Mouse (Mus musculus) thymus, postnatal 10 days (tissue): ENCODE measurements around the gene Golph3l.

Source experiments
- DNase-seq, 2 experiments: peaks; one replicate each; pipeline ENCODE4 v3.0.0; 2021; ENCODE audit warnings: low spot score in 2 of 2

The Golph3l gene

GRCm38 (mm10) chr3:95655437-95655836, 66.7 kb downstream of the Golph3l start:
- no peak for DNase-seq

GRCm38 (mm10) chr3:95657108-95657507, 68.4 kb downstream of the Golph3l start:
- no peak for DNase-seq

DNA sequence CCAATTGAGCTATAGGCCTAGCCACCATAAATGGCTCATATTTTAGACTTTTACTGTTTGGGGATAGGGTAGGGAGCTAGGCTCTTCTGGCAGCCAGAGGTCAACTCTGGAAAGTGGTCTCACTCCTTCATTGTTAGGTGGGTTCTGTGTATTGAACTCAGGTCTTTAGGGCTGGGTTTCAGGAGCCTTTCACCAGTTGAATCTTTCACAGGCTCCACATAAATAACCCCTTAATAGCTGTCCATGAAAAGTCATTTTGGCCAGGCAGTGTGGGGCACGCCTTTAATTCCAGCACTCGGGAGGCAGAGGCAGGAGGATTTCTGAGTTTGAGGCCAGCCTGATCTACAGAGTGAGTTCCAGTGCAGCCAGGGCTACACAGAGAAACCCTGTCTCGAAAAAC, 69.0 kb downstream of the Golph3l start:
- DNase-seq, result no peak

GRCm38 (mm10) chr3:95658236-95658867, 69.6 kb downstream of the Golph3l start, which contains the start of gene Mcl1:
Mcl1 (plus strand) TSS chr3:95658788.
- peak; percentile 84 to 86 for DNase-seq

DNA sequence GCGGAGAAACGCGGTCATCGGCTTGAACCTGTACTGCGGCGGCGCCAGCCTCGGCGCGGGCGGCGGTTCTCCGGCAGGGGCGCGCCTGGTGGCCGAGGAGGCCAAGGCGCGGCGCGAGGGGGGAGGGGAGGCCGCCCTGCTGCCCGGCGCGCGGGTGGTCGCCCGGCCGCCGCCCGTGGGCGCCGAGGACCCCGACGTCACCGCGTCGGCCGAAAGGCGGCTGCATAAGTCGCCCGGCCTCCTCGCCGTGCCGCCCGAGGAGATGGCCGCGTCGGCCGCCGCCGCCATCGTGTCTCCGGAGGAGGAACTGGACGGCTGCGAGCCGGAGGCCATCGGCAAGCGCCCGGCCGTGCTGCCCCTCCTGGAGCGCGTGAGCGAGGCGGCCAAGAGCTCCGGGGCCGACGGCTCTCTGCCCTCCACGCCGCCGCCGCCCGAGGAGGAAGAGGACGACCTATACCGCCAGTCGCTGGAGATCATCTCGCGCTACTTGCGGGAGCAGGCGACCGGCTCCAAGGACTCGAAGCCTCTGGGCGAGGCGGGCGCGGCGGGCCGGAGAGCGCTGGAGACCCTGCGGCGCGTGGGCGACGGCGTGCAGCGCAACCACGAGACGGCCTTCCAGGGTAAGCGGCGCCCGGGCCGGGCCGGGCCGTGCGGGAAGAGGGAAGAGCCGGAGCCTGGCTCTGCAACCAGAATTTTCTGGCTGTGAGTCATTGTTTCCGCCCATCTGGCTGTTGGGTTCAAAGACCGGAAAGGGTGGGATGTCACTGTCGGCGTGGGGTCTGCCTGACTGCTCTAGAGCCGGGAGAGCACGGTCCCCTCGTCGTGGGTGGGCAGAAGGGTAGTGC, 70.4 kb downstream of the Golph3l start:
- peak; percentile 77 to 79 for DNase-seq

GRCm38 (mm10) chr3:95659948-95660347, 71.2 kb downstream of the Golph3l start:
- DNase-seq, result no peak

GRCm38 (mm10) chr3:95660788-95661478, 72.2 kb downstream of the Golph3l start:
- DNase-seq, result no peak

DNA sequence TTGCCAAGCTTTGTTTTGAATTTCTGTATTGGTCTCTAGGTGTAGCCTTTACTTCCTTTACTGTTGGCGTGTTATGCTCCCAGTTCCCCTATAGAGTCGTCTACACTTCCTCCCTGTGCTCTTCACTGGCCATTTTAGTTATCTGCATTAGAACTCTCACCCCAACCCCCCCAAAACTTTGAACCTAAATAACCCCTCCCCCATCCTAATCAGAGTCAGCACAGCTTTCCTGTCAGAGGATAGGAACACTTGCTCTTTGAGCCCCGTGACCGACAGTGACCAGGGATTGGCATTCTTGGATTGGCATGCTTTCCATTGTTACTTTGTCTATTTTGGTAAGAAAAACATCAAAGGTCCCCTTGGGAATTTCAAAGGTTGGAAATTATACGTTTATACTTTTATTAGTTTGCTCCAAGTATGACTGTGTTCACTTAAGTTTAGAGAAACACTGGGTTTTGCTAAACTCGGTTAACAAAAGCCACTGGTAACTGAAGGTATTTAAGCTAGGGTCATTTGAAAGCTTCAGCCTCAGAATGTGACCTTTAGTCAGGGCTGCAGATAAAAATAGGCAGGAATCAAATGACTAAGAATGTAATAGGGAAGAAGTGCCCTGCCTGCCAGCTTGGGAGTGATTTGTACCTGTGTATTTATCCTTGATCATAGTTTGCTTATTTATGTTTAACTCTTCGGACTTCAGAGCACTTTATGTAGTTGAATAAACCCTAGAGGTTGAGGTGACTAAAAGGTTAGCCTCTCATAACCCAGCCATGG, 73.4 kb downstream of the Golph3l start:
- DNase-seq, result no peak

DNA sequence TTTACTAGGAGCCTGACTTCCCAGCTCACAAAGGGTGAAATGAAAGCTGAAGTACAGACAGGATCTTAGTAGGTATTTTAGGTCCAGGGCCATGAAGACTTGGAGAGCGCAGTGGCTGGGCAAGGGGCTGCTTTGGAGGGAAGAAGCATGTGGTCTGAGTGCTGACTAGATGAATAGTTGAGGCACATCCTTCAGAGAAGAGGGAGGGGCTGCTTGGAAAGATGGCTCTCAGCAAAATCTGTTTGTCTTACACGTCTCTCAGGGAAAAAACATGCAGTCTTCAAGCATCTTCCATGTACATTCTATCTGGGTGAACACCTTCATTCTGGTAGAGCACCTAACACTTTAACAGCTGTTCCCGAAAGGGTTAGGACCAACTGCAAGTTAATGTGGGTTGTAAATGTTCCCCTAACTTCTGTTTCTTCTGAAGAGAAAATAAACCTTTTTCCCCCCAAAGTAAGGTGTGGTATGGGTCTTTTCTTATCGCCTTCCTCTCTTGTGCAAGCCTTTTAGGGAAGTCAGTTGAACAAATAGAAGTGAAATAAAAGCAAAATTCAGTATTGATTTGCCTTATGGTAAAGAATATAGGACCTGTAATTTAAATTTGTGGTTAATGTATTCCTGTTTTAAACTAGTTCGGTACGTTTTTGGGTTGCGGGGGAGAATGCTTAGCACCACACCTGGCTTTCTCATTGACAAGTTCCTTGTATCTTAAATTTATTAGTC, 74.2 kb downstream of the Golph3l start:
- DNase-seq, result no peak

- DNase-seq, result no peak
These were observed 74.8 kb downstream of the Golph3l start for GRCm38 (mm10) chr3:95663486-95663885.

DNA sequence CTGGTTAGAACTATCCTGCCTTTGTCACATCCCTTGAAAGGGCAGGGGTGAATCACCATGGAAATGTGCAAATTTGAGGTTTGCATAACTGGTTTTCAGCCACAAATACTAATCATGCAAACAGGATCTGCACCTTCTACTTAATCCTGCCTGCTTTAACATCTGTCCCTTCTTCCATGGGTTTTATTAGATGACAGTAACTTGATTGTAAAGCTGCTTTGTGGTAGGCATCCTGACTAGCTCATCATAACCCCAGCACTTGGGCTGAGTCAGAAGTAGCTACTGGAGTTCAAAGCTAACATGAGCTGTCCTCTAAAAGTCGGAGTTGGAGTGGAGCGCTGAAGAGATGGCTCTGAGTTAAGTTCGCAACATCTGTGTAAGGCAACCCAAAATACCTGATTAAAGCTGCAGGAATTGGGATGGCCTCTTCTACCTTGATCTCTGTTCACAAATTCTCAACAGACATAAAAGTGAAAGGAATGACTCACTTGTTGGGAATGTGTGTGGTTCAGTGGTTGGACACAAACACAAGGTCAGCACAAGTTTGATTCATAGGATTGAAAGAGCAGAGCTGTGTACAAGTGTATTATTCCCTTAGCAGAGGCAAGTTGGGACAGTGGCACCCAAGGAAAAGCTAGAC, 75.4 kb downstream of the Golph3l start:
- DNase-seq, result no peak

- DNase-seq, result no peak
These were observed 76.2 kb downstream of the Golph3l start for GRCm38 (mm10) chr3:95664940-95665352.

DNA sequence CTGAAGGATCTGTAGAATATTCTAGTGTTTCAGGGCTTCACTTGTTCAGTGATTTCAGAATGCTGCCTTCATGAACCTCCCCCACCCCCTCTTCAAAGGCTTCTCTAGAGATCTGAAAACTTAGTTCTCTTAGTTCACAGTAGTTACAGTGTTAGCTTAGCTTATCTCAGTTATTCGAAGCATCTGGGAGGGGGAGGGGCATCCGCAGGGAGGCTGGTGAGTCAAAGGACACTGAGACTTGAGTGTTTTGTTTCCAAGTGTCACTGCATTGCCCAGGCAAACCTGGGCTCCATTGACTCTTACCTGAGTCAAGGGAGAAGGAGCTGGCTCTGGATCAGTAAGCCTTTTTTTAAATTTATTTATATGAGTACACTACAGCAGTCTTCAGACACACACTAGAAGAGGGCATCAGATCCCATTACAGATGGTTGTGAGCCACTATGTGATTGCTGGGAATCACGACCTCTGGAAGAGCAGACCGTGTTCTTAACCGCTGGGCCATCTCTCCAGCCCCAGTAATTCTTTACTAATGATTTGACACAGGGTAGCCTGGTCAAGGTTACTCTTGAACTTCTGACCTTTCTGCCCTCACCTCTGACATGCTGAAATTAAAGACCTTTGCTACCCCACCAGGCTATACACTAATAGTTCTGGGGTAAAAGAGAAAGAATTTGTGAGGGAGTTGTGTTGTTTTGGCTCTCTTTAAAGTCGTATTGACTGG, 77.5 kb downstream of the Golph3l start:
- DNase-seq, result peak; percentile 77 to 79

DNA sequence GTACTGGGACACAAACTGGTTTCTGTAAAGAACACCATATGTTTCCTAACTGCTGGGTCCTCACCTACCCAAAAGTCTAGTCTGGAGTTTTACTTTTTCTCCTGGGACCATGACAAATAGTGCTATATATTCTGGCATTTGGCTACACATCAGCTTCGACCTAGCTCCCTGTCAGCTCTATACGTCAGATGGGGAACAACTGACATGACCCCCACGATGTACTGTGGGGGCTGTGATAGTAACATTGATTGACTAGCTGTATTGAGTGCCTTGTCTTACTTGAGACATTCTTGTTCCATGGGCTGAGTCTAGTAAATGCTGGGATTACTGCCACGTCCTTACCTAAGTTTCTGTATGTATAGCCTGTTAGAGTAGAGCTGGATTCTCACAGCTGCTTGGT, 78.8 kb downstream of the Golph3l start:
- DNase-seq, result no peak

GRCm38 (mm10) chr3:95668026-95668425, 79.3 kb downstream of the Golph3l start:
- no peak for DNase-seq
